Mouse (Mus musculus) kidney, postnatal 10 days (tissue): ENCODE measurements around the gene Agpat4.

Source experiments
- DNase-seq: peaks from one replicate; pipeline ENCODE4 v3.0.0; 2021; ENCODE audit warnings: mixed read lengths

The Agpat4 gene

DNA sequence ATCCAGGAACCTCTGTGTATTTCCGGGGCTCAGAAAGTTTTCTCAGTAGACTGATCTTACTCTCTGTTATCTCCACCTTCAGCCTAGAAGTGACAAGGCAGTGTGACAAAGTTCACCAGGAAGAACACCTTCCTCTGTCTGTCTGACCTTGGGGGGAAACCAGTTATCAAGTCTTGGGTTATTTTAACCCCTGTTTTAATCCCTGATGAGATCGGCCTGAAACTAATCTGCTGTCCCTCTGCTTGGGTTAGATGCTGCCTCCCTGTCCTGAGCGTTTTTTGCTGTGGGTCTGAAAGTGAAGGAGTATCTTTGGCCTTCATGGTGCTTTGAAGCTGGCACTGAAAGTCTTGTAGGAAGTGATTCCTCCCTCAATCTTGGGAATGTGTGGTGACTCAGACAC, 4.7 kb downstream of the Agpat4 start:
- DNase-seq: no peak

DNA sequence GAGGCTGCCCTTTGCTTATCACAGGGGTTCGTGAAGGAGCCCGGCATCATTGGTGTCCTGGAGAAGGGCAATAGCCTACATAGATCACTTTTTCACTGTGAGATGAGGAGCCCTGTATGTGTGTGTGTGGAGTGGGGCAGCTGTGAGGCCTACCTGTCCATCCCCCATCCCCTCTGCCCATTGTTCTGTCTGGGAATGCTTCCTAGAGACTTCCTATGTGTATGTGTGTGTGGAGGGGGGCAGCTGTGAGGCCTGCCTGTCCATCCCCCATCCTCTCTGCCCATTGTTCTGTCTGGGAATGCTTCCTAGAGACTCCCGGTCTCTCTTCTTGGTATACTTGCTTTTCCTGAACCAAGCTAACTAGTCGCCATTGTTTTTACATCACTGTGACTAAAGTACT, 8.6 kb downstream of the Agpat4 start:
- no peak for DNase-seq

DNA sequence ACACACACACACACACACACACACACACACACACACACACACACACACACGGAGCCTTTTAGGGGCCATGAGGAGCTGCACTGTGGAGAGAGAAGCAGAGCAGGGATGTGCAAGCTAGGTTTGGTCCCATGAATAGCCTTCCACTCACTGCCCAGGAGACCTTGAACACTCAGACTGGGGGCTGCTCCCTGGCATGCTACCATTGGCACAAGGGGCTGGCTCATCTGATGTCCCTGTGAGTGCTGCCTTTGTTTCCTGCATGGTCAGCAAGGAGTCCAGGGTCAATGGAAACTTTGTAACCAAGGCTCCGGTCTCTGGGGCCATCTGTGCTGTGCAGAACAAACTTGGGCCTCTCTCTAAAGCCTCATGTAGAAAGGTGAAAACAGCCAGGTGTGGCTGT, 10.5 kb downstream of the Agpat4 start:
- no peak for DNase-seq

DNA sequence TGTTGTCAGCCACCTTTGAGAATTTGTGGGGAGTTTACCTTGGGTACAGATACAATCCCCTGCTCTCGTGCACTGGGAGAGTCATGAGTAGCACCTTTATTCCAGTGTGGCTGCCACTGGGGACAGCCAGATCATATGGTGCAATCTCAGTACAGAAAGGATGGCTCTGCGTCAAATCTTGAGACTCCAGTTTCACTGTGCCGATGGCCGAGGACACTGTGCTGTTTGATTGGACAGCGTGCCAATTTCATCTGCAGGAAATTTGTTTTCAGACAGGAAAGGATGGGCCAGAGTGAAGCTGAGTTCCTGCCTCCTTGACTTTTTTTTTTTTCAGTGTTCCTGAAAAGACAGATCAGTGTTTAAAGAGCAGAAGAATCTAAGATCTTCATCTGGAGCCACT, 12.7 kb downstream of the Agpat4 start:
- DNase-seq: no peak

DNA sequence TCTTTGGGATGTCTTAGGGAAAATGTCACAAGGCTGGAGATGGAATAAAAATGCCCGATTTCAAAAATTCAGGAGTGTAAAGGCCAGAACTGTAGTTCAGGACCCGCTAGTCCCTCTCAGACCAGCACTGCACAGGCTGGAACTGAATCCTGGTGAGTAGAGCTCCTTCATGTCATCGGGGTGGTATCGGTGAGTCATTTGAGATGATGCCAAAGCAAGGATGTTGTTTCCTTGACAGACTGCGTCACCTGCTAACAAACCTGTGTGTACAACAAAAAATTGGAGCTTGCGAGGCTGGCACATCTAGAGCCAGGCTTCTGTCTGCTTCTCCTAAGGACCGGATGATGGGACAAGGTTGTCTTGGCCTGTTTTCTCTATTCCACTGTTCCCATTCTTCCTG, 13.1 kb downstream of the Agpat4 start:
- DNase-seq: no peak

DNA sequence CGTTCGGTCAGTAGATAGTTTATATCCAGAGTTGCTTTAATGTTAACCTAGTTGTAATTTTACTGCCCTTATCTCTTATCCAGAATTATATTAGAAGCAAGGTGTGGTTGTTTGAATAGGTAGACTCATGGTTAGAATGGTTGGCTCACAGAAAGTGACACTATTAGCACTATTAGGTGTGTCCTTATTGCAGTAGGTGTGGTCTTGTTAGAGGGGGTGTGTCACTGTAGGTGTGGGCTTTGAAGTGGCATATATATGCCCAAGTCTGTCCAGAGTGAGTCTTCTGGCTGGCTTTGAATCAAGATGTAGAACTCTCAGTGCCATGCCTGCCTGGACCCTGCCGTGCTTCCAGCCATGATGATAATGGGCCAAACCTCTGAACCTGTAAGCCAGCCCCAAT, 14.4 kb downstream of the Agpat4 start:
- DNase-seq: no peak

DNA sequence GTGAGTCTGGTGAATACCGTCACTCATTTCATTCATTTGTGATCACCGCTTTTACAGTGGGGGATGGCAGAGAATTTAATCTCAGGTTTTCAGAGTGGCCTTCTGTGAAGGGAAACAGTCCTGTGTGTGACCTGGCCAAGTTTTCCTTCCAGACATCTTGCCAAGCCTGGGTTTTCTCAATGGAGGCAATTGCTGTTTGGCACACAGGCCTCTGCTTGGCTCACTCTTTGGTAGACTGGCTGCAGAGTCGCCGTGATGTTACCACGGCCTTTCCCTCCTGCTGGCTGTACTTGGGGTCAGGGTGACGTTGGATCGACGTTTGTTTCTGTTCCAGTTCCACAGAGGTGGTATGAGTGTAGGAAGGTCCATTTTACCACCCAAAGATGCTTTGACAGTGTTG, 15.5 kb downstream of the Agpat4 start:
- DNase-seq: no peak

DNA sequence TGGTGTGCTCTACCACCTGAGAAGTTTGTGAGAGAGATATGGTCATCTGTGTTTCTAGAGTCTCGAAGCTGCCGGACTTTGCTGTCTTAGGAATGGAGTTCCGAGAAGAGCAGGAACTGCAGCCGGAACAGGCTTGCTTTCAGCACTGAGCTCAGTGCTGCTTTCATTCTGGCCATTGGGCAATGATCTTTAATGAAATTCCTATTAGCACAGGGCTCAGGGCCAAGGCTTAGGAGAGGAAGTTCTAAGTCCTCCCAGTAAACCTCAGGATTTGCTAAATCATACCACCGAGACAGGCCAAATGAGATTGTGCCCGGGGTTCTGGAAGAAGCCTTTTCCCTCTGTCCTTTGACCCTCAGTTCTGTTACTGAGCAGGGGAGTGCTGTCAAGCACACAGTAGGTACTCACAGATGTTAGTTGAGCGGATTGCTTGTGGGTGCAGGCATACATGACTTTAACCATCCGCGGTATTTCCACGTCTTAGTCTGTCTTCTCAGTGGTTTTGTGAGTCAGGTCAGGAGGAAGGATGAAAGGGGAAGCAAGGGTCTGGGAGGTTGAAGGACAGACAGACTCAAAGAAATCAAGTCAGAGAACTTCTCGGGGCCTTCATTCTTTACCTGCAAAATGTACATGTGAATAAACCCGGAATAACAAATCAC, 16.6 kb downstream of the Agpat4 start:
- DNase-seq: no peak

DNA sequence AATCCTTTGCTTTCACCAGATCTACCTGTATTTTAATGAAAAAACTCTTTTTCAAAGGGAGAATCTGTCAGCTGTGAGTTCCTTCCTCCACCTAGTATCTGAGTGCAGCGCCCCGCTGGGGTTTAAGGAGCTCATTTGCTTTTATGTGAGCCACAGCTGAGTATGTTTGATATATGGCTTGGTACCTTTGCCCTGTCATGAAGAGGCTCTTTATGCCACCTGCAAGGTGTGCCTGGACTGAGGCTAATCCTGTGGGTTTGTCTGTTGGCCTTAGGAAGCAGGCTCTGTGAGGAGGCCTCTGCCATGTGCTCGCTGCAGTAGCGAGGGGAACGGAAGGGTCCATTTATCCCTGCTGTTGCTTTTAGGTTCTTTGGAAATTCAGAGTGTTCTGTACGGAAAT, 19.9 kb downstream of the Agpat4 start:
- DNase-seq: no peak

DNA sequence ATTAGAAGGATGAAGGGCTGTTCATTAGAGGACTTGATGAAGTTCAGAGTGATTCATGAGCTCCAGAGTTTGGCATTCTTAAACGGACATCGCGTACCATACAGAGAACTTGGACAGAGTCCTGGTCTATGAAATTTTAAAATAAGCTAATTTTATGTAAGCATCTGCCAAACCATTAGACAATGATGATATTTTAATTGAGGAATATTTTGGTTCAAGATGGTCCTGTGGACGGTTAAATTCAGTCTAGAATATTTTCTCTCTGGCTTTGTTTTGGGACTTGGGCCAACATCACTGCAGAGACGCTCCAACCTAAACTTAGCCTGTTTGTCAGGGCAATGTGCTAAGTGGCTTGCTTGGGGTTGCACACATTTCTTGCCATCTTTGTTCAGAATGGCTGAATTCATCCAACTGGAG, 25.5 kb downstream of the Agpat4 start:
- DNase-seq: no peak

DNA sequence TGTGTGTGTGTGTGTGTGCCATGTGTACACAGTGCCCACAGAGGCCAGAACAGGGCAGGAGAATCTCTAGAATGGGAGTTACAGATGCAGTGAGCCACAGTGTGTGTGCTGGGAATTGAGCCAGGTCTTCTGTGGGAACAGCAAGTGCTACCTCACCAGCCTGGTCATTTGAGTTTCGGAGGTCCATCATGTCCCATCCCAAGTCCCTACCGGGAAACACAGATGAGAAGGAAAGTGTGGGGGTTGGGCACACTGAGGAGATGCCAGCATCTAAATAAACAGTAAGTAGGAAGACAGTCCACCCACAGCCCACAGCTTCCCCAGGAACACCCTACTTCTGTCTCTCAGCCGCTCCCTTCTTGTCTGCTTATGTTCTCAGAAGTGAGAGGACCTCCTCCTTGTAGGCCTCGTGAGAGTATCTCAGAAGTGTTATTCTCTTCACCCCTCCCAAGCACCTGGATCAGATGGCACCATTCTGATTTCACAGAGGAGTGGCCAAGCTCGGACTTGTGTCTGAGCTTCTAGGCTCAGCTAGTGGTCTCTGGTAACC, 27.7 kb downstream of the Agpat4 start:
- no peak for DNase-seq

DNA sequence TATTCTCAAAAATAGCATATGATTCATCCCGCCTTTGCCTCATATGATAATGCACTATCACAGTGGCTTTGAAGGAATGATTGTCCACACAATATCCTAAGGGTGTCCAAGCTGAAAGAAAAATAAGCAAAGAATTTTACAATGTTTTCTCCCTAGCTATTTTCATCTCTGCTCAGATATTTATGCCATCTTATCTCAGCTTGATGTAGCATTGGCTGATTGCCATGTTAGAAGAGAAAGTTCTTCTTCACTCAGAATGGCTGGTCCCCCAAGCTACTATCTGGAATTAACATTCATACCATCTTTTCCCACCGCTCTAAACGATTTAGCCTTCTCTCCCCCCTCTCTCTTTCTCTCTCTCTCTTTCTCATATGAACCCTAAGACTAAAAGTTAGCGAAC, 29.3 kb downstream of the Agpat4 start:
- no peak for DNase-seq

DNA sequence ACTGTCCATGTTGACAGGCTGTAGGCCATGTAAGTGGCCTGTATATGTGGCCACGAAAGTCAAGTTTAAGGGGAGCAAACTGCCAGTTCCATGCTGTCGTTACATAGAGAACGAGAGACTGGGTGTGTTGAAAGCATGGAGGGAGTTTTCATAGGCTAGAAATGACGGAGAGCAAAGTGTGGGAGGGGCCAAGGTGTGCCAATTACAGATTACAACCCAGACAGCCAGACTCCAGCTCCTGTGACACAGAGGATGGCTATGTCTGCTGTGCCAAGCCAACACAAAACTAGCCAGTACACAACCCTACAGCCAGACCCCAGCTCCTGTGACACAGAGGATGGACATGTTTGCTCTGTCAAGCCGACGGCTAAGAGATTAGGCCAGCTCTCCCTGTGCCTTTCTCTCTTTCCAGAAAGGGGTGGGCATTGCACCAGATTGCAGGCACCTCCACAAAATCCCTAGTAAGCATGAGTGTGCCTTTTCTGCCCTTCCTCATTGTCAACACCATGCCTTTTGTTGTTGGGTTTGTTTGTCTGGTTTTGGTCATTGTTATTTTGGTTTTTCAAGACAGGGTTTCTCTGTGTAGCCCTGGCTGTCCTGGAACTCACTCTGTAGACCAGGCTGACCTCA, 30.8 kb downstream of the Agpat4 start:
- no peak for DNase-seq

DNA sequence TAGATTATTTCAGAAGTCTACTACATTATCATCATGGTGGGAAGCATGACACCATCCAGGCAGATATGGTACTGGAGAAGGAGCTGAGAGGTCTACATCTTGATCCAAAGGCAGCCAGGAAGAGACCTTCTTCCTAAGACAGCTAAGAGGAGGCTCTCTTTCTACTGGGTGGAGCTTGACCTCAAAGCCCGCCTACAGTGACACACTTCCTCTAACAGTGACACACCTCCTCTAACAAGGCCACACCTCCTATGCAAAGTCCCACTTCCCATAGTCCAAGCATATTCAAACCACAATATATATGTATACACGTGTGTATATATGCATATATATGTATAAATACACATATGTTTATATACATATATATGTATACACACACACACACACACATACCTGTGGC, 32.5 kb downstream of the Agpat4 start:
- DNase-seq: no peak

DNA sequence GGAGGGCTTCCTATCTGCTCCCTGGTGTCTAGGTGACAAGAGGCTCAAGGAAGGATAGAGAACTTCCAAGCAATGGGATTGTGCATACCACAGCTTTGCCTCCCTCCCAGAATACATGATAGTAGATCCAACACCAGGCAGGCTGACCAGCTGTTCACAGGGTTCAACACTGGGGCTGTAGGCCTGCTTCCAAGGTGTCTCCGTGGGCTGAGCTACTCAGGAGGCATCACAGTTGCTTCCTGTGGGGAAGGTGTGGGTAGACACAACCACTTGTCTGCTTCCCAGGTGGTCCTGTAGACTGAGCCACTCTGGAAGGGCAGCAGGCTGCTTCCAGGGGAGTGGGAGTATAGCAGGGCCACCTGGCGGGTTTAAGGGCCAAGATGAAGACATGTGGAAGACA, 35.8 kb downstream of the Agpat4 start:
- no peak for DNase-seq

DNA sequence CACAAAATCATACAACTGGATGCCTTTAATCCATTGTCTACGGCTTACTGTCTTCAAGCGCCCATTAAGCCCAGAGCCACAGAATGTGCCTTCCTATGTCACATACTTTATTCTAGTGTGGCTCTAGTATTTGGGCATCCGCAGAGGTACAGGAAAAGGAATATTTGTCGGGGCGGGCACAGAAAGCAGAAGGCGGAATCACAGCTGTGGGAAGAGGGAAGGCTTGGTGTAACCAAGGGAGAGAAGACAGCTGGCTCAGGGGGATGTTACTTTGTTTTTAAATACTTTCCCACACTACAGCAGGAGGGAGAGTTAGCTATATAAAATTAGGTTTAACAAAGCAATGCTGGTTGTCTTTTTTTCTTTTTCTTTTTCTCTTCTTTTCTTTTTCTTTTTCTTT, 36.7 kb downstream of the Agpat4 start:
- no peak for DNase-seq

DNA sequence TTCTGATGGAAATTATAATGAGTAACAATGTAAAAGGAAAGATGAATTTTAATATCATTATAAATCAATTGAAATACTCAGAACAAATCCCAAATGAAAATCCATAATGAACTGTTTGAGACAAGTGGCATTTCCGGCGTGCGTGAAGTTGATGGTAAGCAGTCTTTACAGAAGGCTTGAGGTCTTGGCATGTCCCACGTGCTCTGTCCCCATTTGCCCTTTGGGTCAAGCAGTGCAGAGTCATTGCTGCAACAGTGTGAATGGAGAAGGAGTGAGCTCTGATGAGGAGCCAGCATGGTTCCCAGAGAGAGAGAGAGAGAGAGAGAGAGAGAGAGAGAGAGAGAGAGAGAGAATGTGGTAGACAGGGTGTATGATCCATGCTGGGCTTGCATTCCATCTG, 37.4 kb downstream of the Agpat4 start:
- DNase-seq: no peak

DNA sequence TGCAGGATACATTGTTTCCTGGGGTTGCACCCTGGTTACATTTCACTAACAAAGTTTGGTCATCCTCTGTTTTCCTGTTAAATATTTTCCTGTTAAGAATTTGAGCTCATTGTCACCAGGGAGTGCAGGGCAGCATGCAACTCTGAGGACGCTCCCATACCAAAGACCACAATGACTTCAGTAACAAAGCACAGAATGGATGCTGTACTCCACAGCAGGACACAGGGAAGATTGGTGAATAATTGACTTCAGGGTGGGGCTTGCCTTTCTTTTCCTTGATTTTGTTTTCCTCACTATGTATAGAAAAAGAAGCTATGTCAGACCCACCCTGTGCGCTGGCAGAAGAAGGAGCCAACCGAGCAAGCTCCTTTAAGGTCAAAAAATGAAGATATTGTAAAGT, 38.2 kb downstream of the Agpat4 start:
- no peak for DNase-seq

DNA sequence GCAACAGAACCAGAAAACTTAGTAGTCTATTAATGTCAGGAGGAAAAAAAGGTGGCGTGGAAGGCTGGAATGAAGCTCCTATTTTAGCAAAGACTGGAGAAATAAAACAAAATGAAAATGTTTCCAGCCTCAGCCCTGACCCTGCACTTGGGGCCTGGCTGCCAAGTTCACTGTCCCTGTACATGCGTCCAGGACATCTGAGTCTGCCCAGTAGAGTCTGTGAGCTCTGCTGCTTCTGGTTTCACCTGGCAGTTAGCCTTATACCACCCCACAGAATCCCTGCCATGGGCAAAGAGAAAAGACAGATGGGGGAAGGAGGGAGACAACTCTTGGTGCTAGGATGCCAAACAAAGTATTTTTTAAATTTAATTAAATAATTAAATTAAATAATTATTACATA, 38.7 kb downstream of the Agpat4 start:
- DNase-seq: no peak

DNA sequence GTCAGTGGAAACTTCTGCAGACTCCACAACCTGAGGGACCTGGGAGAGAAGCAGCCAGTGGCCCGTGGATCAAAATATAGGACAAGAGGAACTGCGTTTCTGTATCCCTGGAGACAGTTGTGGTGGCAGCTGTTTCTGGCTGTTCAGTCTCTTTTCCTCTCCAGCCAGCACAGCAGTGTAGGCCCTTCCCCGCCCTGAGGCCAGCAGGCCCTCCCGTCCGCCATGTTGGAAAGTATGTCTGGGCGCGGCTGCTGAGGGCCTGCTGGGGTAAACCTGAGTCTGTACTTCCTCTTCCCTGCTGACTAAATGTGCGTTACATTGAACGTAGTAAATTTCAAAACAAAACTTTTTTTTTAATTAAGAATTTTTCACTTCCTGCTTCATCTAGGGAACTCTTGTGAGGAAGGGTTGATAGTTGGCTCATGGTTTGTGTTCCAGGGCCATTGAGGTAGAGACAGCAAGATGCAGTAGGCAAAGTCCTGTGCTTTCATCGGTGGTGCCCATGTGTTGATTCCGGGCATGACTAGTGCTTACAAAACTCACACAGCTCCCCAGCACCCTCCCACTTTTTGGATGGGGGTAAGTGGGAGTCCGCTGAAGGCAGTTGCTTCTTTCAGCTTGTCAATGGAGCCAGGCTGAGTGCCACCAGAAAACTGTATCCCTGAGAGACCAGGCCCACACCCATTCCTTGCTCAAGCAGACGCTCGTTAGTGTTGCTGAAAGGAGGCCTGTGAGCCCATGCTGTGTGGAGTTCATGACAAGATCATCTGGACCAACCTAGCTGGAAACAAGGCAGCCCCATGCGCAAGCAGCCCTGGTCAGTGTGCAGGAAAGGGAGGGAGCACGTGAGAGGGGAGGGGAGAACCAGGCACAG, 40.9 kb downstream of the Agpat4 start:
- DNase-seq: no peak

DNA sequence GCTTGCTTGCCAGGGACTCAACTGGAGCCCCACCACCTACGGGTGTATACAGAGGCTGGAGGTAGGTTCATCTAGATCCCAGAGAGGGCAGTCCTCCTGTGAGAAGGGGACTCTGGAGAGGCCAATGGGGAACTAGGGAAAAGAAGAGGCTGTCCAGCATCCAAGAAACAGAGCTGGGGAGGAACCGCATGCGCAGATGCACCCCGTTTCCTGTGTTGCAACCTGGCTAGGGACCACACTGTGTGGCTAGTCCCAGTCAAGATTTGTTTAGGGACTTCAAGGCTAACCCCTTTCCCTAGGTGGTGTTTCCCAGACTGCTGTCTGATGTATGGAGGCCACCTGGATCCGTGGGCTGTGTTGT, 41.5 kb downstream of the Agpat4 start:
- DNase-seq: no peak

DNA sequence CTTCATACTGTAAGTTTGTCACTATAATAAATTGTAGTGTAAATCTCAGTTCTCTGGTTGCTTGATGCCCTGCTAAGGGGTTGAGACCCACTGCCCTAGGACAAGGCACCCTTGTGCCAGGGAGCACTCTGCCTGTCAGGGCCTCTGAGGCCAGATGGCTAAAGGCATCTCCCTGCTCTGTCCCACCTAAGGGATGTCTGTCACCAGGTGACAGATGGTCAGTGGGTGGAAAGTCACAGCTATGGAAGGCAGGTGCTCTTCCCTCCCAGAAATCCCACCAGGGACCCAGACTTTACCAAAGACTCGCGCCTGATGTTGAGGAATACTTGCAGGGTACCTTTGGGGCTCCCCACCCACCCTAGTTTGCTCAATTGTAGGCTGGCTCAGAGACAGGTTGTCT, 42.0 kb downstream of the Agpat4 start:
- DNase-seq: no peak

DNA sequence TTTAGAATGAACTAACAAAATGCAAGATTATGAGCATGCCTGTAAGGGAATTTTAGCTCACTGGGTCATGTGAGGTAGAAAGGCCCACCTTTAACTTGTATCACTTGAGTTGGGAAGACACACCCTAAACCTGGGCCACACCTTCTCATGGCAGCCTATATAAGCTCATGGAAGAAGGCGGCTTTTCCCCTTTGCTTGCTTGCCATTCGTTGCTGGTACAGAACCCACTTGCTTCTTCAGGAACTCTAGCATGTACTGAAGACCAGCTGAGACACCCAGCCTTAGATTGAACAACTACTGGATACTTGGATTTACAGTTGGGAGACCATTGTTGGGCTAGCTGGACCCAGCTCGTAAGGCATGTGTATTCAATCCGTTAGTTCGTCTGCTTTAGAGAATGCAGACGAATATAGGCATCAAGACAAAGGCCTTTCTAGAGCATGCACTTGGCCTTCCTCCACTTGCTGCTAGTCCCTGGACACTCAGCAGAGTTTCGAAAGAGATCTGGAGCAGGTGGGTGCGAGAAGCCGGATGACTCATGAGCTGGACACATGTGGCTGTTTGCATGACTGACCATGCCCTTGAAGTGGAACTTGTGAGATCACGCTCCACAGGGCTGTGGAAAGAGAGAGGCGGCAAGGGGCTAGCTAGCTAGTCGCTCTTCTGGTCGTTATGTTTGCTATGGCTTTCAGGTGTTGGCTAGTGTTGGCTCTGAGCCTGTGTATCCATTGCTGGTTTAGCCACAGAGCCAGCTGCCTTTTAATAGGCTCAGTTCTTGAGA, 42.7 kb downstream of the Agpat4 start:
- DNase-seq: no peak
